Mouse (Mus musculus) G1E (cell line): ENCODE measurements around the gene Kcna2. TPM values are rescaled to one million over a fixed set of nuclear protein-coding genes. Genes with fewer than 3 reads are reported as not detected.

Experiments used
- ATAC-seq: 2 replicates; pipeline ENCODE4 v1.8.0; 2016; ENCODE audit warnings: mild to moderate bottlenecking; ENCODE audit not compliant: insufficient number of reproducible peaks, poor library complexity, low FRiP score, severe bottlenecking; ENCODE audit errors: extremely low read depth
- DNase-seq: peaks from one replicate; pipeline ENCODE4 v3.0.0; 2012; ENCODE audit warnings: low spot score
- H3K27me3 ChIP-seq: 2 replicates; pipeline ENCODE4 v1.6.1; 2012; ENCODE audit warnings: mild to moderate bottlenecking, low read length, inconsistent platforms; ENCODE audit not compliant: insufficient read depth
- H3K36me3 ChIP-seq: replicated peaks from 2 replicates; pipeline ENCODE3; 2012; ENCODE audit warnings: mild to moderate bottlenecking, inconsistent platforms
- H3K4me1 ChIP-seq: 2 replicates; pipeline ENCODE4 v1.6.1; 2012; ENCODE audit warnings: low read depth, low read length, inconsistent platforms, mixed read lengths; ENCODE audit not compliant: insufficient read depth
- H3K4me3 ChIP-seq: 2 replicates; pipeline ENCODE4 v1.5.1; 2012; ENCODE audit warnings: low read depth, mild to moderate bottlenecking, inconsistent platforms, low read length, moderate library complexity, mixed read lengths
- H3K9me3 ChIP-seq: replicated peaks from 2 replicates; pipeline ENCODE4 v1.6.1; 2012; ENCODE audit warnings: inconsistent platforms
- CTCF ChIP-seq: IDR thresholded peaks from 2 replicates; pipeline ENCODE4 v1.5.1; 2012; ENCODE audit warnings: low read depth, low read length, inconsistent platforms, mixed read lengths
- GATA1 ChIP-seq: IDR thresholded peaks from 2 replicates; pipeline ENCODE4 v1.6.1; 2012; ENCODE audit warnings: borderline replicate concordance, low read length, inconsistent platforms, mixed read lengths
- GATA2 ChIP-seq: IDR thresholded peaks from 2 replicates; pipeline ENCODE4 v1.6.1; 2012; ENCODE audit warnings: low read depth, low read length, inconsistent platforms, borderline replicate concordance
- POLR2AphosphoS5 ChIP-seq: IDR thresholded peaks from 2 replicates; pipeline ENCODE4 v1.6.1; 2012; ENCODE audit warnings: low read depth, low read length, inconsistent platforms; ENCODE audit not compliant: insufficient replicate concordance
- TAL1 ChIP-seq: conservative IDR thresholded peaks from 2 replicates; pipeline ENCODE4 v1.6.1; 2012; ENCODE audit warnings: low read depth, low read length, inconsistent platforms, mixed read lengths
- polyA plus RNA-seq: library from polyadenylated mRNA; stranded (reverse); fragments of >175 nt; gene quantifications from 2 replicates; pipeline ENCODE4 v1.2.3, GENCODE M21; 2012
- total RNA-seq, 2 experiments: library from RNA; stranded (forward) in 1 of 2; stranded (reverse) in 1 of 2; fragments of 200-1000 nt in 1 of 2; fragments of >200 nt in 1 of 2; fragmentation: Nextera tagmentation in 1 of 2; gene quantifications; 2 replicates each; pipeline ENCODE4 v1.2.3; 2014 to 2017

The Kcna2 gene
- total and polyA plus RNA-seq, 3 experiments: 0.11 TPM; not detected in 2

DNA sequence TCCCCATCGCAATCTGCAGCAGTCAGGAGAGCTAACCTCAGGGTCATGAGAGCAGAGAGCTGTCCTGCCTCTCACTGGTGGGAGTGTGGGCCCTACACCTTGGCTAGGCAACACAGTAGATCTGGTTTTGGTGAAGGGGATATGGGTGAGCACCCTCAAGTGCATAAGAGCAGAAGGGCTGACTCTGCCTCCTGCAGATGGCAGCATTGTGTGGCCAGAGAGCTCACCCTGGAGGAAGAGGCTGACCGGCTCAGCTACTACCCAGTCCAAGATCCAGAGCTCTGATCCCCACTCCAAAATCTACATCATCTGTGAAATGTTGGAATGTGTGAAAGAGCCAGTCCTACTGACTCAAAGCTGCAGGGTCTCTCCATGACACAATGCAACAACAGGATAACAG lies 27.1 kb upstream of the Kcna2 start:
- TF ChIP-seq GATA2 (no peak), GATA1 (no peak), POLR2AphosphoS5 (no peak), TAL1 (no peak)
- no peak for ATAC-seq

DNA sequence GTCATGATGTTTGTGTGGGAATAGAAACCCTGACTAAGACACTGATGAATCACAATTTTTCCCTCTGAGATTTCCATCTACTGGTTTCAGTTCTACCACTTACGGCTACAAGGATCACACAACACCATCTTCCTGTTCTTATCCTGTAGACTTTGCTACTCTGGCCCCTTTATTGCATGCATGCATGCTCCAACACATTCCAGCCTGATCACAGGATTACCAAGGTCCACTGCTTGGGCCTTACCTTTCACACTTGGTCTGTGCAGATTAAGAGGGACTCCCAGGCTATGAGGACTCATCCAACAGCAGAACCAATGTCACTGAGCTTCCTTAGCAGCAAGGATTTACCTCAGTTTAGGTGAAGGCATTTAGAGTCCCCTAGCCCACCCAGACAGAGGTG lies 25.2 kb upstream of the Kcna2 start:
- H3K27me3 ChIP-seq: peaks cover 4% of the 10 kb centered on the region; the same call in 1 of the 2 replicates
- ATAC-seq (no peak), DNase-seq (no peak)
- no peaks in the 10 kb centered on the region for H3K4me1 ChIP-seq
- no peak for TF ChIP-seq TAL1
- no peak for TF ChIP-seq GATA2
- no peak for TF ChIP-seq CTCF
- no peak for TF ChIP-seq POLR2AphosphoS5
- TF ChIP-seq GATA1: no peak
- H3K9me3 ChIP-seq: no peaks in the 10 kb centered on the region
- H3K36me3 ChIP-seq: no peaks in the 10 kb centered on the region
- H3K4me3 ChIP-seq: no peak overlapping the region

More for the DNA sequence above, 27.1 kb upstream of the Kcna2 start:
- DNase-seq: no peak
- H3K4me3 ChIP-seq: no peak overlapping the region
- no peaks in the 10 kb centered on the region for H3K4me1 ChIP-seq
- no peaks in the 10 kb centered on the region for H3K9me3 ChIP-seq
- peaks cover 4% of the 10 kb centered on the region; the same call in 1 of the 2 replicates for H3K27me3 ChIP-seq
- no peaks in the 10 kb centered on the region for H3K36me3 ChIP-seq

DNA sequence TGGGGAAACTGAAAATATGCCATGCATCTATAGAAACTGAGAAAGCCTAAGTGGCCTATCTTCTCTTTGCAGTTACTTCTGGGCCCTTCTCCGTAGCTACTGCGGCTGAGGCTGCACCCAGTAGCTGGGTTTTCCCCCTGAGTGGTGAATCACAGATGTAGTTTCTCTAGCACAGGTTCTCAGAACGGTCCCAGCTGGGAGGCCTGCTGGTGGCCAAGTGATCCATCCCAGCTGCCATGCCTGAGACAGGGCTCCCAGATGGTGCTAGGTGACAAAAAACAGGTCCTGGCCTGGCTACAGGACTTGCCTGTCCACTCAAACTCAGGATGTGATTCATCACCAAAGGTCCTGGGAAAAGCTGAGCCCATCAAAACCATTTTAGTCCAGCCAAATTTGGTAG lies 24.3 kb upstream of the Kcna2 start:
- Histone ChIP-seq H3K36me3 (no peaks in the 10 kb centered on the region), H3K4me1 (no peaks in the 10 kb centered on the region), H3K4me3 (no peak overlapping the region), H3K27me3 (peaks cover 4% of the 10 kb centered on the region; the same call in 1 of the 2 replicates), H3K9me3 (no peaks in the 10 kb centered on the region)
- TF ChIP-seq TAL1 (no peak), GATA2 (no peak), CTCF (no peak), POLR2AphosphoS5 (no peak), GATA1 (no peak)
- DNase-seq: no peak
- ATAC-seq: no peak

DNA sequence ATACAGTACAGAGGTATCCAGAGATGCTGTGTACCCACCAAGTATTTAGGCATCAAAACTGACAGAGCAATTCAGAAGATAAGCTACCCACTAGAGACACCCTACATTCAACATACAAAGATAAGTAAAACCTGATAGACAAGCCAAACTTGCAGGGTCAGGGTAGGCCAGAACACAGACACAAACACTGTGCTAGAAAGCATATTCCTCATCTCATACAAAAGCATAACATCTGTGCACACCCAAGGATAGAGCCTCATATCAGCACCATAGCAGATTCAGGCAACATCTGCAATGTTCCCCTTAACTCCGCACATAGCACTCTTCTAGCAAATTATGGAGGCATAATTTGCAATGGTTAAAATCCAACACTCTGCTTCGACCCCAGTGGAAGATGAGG lies 23.8 kb upstream of the Kcna2 start:
- no peak for ATAC-seq
- Histone ChIP-seq H3K27me3 (peaks cover 4% of the 10 kb centered on the region; the same call in 1 of the 2 replicates), H3K36me3 (no peaks in the 10 kb centered on the region), H3K9me3 (no peaks in the 10 kb centered on the region), H3K4me1 (no peaks in the 10 kb centered on the region), H3K4me3 (no peak overlapping the region)
- TF ChIP-seq POLR2AphosphoS5 (no peak), CTCF (no peak), GATA1 (no peak), TAL1 (no peak), GATA2 (no peak)
- DNase-seq: no peak

DNA sequence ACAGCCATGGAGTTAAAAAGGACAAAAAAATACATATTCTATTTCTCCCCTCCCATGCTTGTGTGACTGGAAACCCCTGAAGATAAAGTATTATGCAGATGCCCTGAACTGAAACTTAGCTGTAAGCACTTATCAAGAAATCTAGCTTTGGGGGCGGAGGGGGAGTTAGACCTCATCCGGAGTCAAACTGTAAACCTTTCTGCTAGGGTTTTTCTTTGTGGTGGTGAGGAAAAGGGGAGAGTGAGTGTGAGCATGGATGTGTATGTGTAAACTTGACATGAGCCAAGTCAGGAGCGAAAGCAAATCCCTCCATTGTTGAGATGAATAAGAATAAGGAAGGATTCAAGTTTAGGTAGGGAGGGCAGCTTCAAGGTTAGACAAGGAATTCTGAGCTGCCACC lies 20.1 kb upstream of the Kcna2 start:
- ATAC-seq: no peak
- DNase-seq: no peak
- H3K4me1 ChIP-seq: no peaks in the 10 kb centered on the region

DNA sequence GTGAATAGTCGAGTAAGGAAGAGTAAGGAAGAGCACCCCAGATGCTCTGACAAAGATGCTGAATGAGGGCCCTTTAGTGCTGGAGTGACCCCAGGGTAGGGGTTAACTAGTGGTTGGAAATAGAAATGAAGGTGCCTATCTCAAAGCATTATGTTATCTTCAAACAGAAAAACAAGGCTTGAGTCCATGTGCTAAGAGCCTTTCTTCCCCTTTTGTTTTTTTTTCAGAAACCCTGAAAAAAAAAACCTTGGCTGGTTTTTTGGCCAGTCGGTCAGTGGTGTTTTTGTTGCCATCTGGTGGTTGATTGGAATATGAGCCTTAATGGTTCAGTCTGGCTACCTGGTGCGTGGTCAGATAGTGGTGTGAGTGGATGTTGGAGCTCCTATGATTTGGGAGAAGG lies 19.7 kb upstream of the Kcna2 start:
- no peak overlapping the region for H3K4me3 ChIP-seq
- no peaks in the 10 kb centered on the region for H3K4me1 ChIP-seq
- TF ChIP-seq TAL1 (no peak), CTCF (no peak), POLR2AphosphoS5 (no peak), GATA1 (no peak), GATA2 (no peak)
- no peak for ATAC-seq
- H3K36me3 ChIP-seq: no peaks in the 10 kb centered on the region
- no peak for DNase-seq
- no peaks in the 10 kb centered on the region for H3K9me3 ChIP-seq
- H3K27me3 ChIP-seq: peaks cover 4% of the 10 kb centered on the region; the same call in 1 of the 2 replicates

More for the DNA sequence above, 20.1 kb upstream of the Kcna2 start:
- TF ChIP-seq TAL1: no peak
- no peak for TF ChIP-seq GATA1
- TF ChIP-seq POLR2AphosphoS5: no peak
- Histone ChIP-seq H3K9me3 (no peaks in the 10 kb centered on the region), H3K27me3 (peaks cover 4% of the 10 kb centered on the region; the same call in 1 of the 2 replicates), H3K4me3 (no peak overlapping the region), H3K36me3 (no peaks in the 10 kb centered on the region)
